Mouse (Mus musculus): ENCODE data around the gene Esrrg. TPM values are rescaled to one million over a fixed set of nuclear protein-coding genes. Genes with fewer than 3 reads are reported as not detected.
A peak's percentile ranks its signal among the peaks of the same experiment; 100 is the strongest.

Gene Esrrg
- polyA plus RNA-seq, 1 experiment from 2014 or later: 5.3 TPM

DNA sequence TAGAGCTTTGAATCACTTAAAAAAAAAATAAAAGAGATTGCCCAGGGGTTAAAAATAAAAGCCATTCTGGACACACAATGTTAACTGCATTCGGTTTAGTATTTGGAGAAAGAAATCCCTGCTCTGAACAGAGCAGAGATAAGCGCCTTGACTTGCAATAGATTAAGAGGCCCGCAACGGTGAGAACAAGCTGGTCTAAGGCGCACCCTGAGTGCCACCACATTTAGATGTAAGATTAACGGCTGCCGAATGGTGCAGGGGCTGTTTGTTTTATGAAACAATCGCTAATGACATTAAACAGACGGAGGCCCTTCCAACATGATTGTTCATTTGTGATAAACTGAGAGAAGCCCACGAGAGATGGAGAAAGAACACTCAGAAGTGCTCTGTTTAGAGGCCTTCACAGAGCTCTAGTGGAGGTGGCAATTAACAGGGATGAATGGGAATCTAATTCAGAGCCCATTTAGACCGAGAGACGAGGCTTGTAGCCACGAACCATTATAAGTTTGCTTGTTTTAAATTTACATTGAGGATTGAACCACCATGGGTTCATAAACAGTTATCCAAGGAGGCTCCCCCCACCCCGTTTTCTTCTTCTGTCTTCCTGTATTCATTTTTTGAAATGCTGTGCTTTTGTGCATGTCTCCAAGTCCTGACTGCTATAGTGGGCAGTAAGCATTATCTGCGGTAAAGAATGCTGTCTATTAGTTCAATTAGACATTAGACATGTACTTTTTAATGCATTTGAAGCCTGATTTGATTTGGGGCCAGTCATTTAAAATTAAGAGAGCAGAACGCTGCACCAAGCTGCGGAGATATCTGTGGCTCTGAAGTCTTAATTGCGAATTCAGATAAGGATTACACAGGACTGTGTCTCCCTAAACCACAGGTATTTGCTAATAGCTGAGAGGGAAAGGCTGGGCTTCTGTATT is 356.5 kb downstream of the Esrrg start:
- no peaks in the 10 kb centered on the region for H3K4me1 ChIP-seq (replicated peaks)
- H3K9me3 ChIP-seq: no peaks in the 10 kb centered on the region
- H3K27ac ChIP-seq: no peak overlapping the region
- no peaks in the 10 kb centered on the region for H3K27me3 ChIP-seq (replicated peaks)
- 34% methylated on average over 18 of the region's 18 CpGs for WGBS
- H3K36me3 ChIP-seq: no peaks in the 10 kb centered on the region
- ATAC-seq: 0 out of 2 replicates have a peak, but pooled peaks have one; percentile 51
- H3K9ac ChIP-seq: no peak overlapping the region
- H3K4me2 ChIP-seq (replicated peaks): no peak overlapping the region
- no peak overlapping the region for H3K4me3 ChIP-seq (replicated peaks)

- H3K36me3 ChIP-seq: no peaks in the 10 kb centered on the region
- no peaks in the 10 kb centered on the region for H3K27me3 ChIP-seq (replicated peaks)
- H3K4me1 ChIP-seq (replicated peaks): no peaks in the 10 kb centered on the region
- H3K4me2 ChIP-seq (replicated peaks): no peak overlapping the region
- H3K27ac ChIP-seq: no peak overlapping the region
- WGBS: 48% methylated on average over 6 of the region's 6 CpGs
- no peak for ATAC-seq
- no peaks in the 10 kb centered on the region for H3K9me3 ChIP-seq
- H3K9ac ChIP-seq: no peak overlapping the region
- H3K4me3 ChIP-seq (replicated peaks): no peak overlapping the region
Measured at GRCm38 (mm10) chr1:187965921-187966320, 357.3 kb downstream of the Esrrg start.

GRCm38 (mm10) chr1:187968379-187968778 is 359.8 kb downstream of the Esrrg start:
- Histone ChIP-seq H3K9ac (no peak overlapping the region), H3K36me3 (no peaks in the 10 kb centered on the region), H3K27me3 (replicated peaks) (no peaks in the 10 kb centered on the region), H3K4me1 (replicated peaks) (no peaks in the 10 kb centered on the region), H3K9me3 (no peaks in the 10 kb centered on the region), H3K4me3 (replicated peaks) (no peak overlapping the region), H3K4me2 (replicated peaks) (no peak overlapping the region), H3K27ac (no peak overlapping the region)
- ATAC-seq: no peak
- 91% methylated on average over 4 of the region's 4 CpGs for WGBS

DNA sequence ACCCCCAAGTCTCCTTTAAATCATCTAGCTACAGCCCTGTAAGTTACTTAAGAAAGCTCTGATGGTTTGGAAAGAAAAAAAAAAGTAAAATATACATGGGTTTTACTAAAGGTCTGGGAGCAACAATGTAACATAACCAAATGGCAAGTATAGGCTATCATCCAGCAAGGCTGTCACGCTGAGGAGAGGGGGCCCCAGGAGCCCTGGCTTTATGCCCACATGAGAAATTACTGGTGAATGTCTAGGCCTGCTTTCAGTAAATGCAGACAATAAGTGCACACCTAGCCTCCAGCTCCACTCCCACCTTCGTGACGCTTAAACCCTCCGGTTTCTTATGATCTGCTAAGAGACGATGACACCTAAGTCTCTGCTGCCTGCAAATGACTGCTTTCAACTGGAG is 360.9 kb downstream of the Esrrg start:
- Histone ChIP-seq H3K36me3 (no peaks in the 10 kb centered on the region), H3K9ac (no peak overlapping the region), H3K27me3 (replicated peaks) (no peaks in the 10 kb centered on the region), H3K4me3 (replicated peaks) (no peak overlapping the region), H3K4me1 (replicated peaks) (no peaks in the 10 kb centered on the region), H3K4me2 (replicated peaks) (no peak overlapping the region), H3K9me3 (no peaks in the 10 kb centered on the region), H3K27ac (no peak overlapping the region)
- no peak for ATAC-seq
- WGBS: 70% methylated on average over 5 of the region's 5 CpGs

GRCm38 (mm10) chr1:187974396-187974795 is 365.8 kb downstream of the Esrrg start:
- Histone ChIP-seq H3K4me3 (replicated peaks) (no peak overlapping the region), H3K4me1 (replicated peaks) (no peaks in the 10 kb centered on the region), H3K4me2 (replicated peaks) (no peak overlapping the region), H3K27me3 (replicated peaks) (no peaks in the 10 kb centered on the region), H3K27ac (no peak overlapping the region), H3K9me3 (no peaks in the 10 kb centered on the region), H3K9ac (no peak overlapping the region), H3K36me3 (no peaks in the 10 kb centered on the region)
- peak; percentile 76 for ATAC-seq
- 10% methylated on average over 9 of the region's 9 CpGs for WGBS

DNA sequence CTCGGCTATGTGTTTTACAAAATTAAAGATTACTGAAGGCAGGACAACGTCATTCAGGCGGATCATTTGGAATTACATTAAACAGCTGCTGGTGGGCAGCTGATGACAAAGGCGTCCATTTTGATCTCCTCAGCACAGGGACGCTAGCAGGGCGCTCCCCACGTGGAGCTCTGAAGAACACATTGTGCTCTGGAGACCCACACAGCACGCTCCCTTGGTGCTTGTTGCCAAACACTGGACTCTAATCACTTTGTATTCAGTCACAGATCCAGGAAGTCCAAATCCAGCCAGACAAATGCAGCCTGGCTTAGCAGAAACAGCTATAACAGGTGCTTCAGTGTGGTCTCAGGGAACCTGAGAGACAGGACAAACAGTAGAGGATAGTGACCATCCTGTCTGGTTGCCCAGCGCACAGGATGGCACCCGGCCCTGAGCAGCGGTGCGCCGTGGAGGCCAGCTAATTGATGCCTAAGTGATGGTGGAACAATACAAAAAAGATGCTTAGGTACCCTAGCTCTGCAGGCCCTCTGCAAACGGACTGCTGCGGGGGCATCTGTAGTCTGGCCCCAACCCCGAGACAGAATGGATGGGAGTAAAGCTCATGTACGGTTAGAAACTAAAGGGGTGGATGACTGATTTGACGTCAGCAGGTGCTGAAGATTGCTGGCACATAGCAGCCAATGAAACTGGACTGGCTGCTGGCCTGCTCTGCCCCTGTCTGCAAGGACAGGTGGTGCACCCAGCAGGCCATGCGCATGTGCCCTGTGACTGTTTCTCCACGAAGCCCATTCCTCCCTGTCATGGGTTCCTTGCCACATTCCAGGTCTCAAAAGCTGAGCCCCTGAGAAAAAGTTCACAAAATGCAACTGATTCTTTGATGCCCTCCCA is 367.1 kb downstream of the Esrrg start:
- ATAC-seq: 0 out of 2 replicates have a peak, but pooled peaks have one; percentile 19
- H3K4me2 ChIP-seq (replicated peaks): no peak overlapping the region
- H3K27ac ChIP-seq: no peak overlapping the region
- no peaks in the 10 kb centered on the region for H3K9me3 ChIP-seq
- no peaks in the 10 kb centered on the region for H3K4me1 ChIP-seq (replicated peaks)
- H3K27me3 ChIP-seq (replicated peaks): no peaks in the 10 kb centered on the region
- no peaks in the 10 kb centered on the region for H3K36me3 ChIP-seq
- no peak overlapping the region for H3K4me3 ChIP-seq (replicated peaks)
- H3K9ac ChIP-seq: no peak overlapping the region
- 86% methylated on average over 20 of the region's 20 CpGs for WGBS

DNA sequence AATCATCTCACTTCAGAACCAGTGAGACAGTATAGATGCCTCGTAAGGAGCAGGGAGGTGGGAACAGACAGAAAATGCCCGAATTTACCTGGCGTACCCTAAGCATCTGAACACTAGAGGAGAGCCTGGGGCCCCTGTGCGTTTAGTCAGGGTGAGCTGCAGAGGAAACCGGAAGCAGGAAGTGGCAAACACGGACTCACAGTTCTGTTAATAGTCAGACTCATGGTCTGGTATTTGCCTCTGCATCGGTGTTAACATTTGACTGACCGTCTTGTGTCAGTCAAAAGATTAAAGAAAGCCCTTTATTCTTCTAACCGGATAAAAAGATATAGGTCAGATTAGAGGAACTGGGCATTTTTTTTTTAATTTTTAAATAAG is 367.8 kb downstream of the Esrrg start:
- no peak overlapping the region for H3K27ac ChIP-seq
- no peaks in the 10 kb centered on the region for H3K36me3 ChIP-seq
- H3K4me2 ChIP-seq (replicated peaks): no peak overlapping the region
- ATAC-seq: no peak
- WGBS: 69% methylated on average over 9 of the region's 9 CpGs
- no peak overlapping the region for H3K9ac ChIP-seq
- H3K9me3 ChIP-seq: no peaks in the 10 kb centered on the region
- no peak overlapping the region for H3K4me3 ChIP-seq (replicated peaks)
- no peaks in the 10 kb centered on the region for H3K27me3 ChIP-seq (replicated peaks)
- no peaks in the 10 kb centered on the region for H3K4me1 ChIP-seq (replicated peaks)

DNA sequence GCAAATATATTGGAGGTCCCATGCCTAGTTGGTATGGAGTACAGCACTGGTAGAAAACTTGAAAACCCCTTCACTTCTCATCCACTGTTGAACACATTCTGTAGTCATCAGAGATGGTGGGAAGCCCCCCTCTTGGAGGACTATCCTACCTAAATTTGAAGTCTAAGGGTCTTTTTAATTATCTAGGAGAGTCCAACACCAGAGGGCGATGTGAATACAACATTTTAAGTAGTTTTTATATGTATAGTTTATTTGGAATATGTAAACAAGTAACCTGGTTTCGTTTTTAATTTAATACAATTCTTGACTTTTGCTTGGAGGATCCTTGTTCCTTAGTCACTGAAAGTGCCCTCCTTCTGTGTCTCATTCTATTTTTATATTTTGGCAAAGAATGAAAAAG is 372.4 kb downstream of the Esrrg start:
- Histone ChIP-seq H3K27me3 (replicated peaks) (no peaks in the 10 kb centered on the region), H3K4me2 (replicated peaks) (no peak overlapping the region), H3K9ac (no peak overlapping the region), H3K4me1 (replicated peaks) (no peaks in the 10 kb centered on the region), H3K4me3 (replicated peaks) (no peak overlapping the region), H3K36me3 (no peaks in the 10 kb centered on the region), H3K9me3 (no peaks in the 10 kb centered on the region), H3K27ac (no peak overlapping the region)
- ATAC-seq: no peak
- WGBS: 62% methylated on average over 2 of the region's 2 CpGs

DNA sequence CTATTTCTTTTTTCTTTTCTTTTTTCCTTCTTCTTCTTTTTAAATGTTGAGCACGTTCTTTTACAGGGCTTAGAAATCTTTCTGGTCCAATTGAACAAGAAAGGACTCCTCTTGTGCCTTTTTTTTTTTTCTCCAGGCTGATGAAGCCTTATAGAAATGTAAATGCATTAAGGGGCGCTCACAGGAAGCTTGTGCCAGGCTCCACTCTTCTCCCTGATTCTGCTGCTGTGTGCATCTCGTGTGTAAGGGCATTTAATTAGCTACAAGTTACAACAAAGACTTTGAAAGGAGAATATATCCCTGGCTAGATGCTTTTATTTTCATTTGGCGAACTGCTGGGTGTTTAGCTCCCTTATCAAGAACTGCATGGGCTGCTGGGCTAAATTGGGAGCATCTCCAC is 374.6 kb downstream of the Esrrg start:
- no peaks in the 10 kb centered on the region for H3K4me1 ChIP-seq (replicated peaks)
- no peaks in the 10 kb centered on the region for H3K27me3 ChIP-seq (replicated peaks)
- H3K27ac ChIP-seq: no peak overlapping the region
- no peak overlapping the region for H3K4me2 ChIP-seq (replicated peaks)
- ATAC-seq: no peak
- no peak overlapping the region for H3K9ac ChIP-seq
- no peaks in the 10 kb centered on the region for H3K9me3 ChIP-seq
- 56% methylated on average over 4 of the region's 4 CpGs for WGBS
- no peak overlapping the region for H3K4me3 ChIP-seq (replicated peaks)
- no peaks in the 10 kb centered on the region for H3K36me3 ChIP-seq

- Histone ChIP-seq H3K4me1 (replicated peaks) (no peaks in the 10 kb centered on the region), H3K9me3 (no peaks in the 10 kb centered on the region), H3K4me3 (replicated peaks) (no peak overlapping the region), H3K36me3 (no peaks in the 10 kb centered on the region), H3K9ac (no peak overlapping the region), H3K4me2 (replicated peaks) (no peak overlapping the region), H3K27me3 (replicated peaks) (no peaks in the 10 kb centered on the region), H3K27ac (no peak overlapping the region)
- ATAC-seq: no peak
Measured at GRCm38 (mm10) chr1:187990161-187990560, 381.6 kb downstream of the Esrrg start.

- 0% methylated on average over 39 of the region's 39 CpGs for WGBS
- Histone ChIP-seq H3K4me3 (replicated peaks) (peak overlapping the region; percentile 36), H3K27me3 (replicated peaks) (no peaks in the 10 kb centered on the region), H3K9me3 (no peaks in the 10 kb centered on the region), H3K4me1 (replicated peaks) (peaks cover 3% of the 10 kb centered on the region; the same call in 1 of the 2 replicates), H3K4me2 (replicated peaks) (peak overlapping the region; percentile 67), H3K27ac (no peak overlapping the region), H3K9ac (peak overlapping the region; percentile 2; the same call in 1 of the 2 replicates), H3K36me3 (no peaks in the 10 kb centered on the region)
- ATAC-seq: peak; percentile 95
Measured at GRCm38 (mm10) chr1:187997584-187998338, 389.2 kb downstream of the Esrrg start.

DNA sequence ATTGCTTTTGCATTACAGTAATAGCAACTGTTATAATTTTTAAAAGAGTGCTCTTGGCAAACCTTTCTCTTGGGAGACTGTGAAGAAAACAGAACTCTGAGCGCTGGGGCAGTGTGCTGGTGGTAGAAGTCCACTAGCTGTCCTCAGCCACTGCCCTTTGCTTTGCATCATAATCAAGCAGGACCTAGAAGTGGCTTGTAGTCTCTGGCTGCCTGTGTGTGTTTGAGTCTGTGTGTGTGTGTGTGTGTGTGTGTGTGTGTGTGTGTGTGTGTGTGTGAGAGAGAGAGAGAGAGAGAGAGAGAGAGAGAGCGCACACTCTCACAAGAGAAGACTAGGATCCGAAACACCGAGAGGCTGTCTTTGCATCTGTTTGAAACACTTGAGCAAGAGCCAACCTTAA is 390.5 kb downstream of the Esrrg start:
- H3K4me3 ChIP-seq (replicated peaks): peak overlapping the region; percentile 20
- H3K4me2 ChIP-seq (replicated peaks): peak overlapping the region; percentile 38
- WGBS: 42% methylated on average over 4 of the region's 4 CpGs

More for the DNA sequence above, 390.5 kb downstream of the Esrrg start:
- H3K9ac ChIP-seq: no peak overlapping the region
- no peaks in the 10 kb centered on the region for H3K36me3 ChIP-seq
- no peaks in the 10 kb centered on the region for H3K27me3 ChIP-seq (replicated peaks)
- peaks cover 3% of the 10 kb centered on the region; the same call in 1 of the 2 replicates for H3K4me1 ChIP-seq (replicated peaks)
- ATAC-seq: no peak
- no peak overlapping the region for H3K27ac ChIP-seq
- H3K9me3 ChIP-seq: no peaks in the 10 kb centered on the region
